Mouse (Mus musculus) lung, postnatal 0 days (tissue): ENCODE measurements at regions not wholly inside any gene's neighbourhood (a gene's known extent, or its start where the extent isn't known, plus 50 kb on each side); places are given as distances from the start of the nearest gene placed in this dataset.

ENCODE experiments used
- CTCF ChIP-seq: IDR thresholded peaks from 2 replicates; pipeline ENCODE4 v1.5.1; 2016; ENCODE audit warnings: antibody characterized with exemption, mild to moderate bottlenecking
- EP300 ChIP-seq: IDR thresholded peaks from 2 replicates; pipeline ENCODE4 v1.6.1; 2016; ENCODE audit warnings: antibody characterized with exemption, mild to moderate bottlenecking, control low read depth

- TF ChIP-seq CTCF: no peak
- no peak for TF ChIP-seq EP300
These were observed 244.0 kb upstream of the Nrxn1 start for GRCm38 (mm10) chr17:91336882-91337281.
